Mouse (Mus musculus): Measurements from ENCODE around the gene Ccdc130. TPM values are rescaled to one million over a fixed set of nuclear protein-coding genes. Genes with fewer than 3 reads are reported as not detected.

Gene Ccdc130
- total and polyA plus RNA-seq, 3 experiments, result 10.2 to 26.0 TPM; not detected in 1

DNA sequence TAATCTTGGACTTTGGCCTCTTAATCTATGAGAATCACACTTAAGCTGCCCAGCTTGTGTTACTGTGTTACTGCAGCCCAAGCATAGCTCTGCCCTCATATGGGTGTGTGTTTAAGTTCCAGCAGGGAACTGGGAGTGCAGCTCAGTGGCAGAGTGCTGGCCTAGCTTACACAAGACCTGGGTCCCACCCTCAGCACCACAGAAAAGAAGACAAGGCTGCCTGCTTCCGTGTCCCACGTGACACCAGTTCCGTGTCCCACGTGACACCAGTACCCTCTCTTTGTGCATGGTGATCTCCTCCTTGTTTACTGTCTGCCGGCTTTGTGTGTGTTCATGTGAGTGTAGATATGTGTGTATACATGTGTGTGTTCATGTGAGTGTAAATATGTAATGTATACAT is 52.0 kb downstream of the Ccdc130 start:
- Histone ChIP-seq H3K27me3 (ENCODE audit: control insufficient read depth in 1 of 2, insufficient read depth in 2 of 2, low read length in 2 of 2) (no peaks in the 10 kb centered on the region), H3K4me1 (ENCODE audit: control insufficient read depth in 1 of 2, insufficient read depth in 2 of 2, low read length in 2 of 2) (peaks cover 5 to 31% of the 10 kb centered on the region in 2 experiments), H3K27ac (ENCODE audit: control insufficient read depth, low read depth, low read length) (no peak overlapping the region), H3K9ac (ENCODE audit: control insufficient read depth, low read depth, low read length, poor library complexity, severe bottlenecking) (no peak overlapping the region), H3K36me3 (ENCODE audit: control insufficient read depth in 1 of 2, insufficient read depth in 2 of 2, low read length in 2 of 2) (peaks cover 0 to 9% of the 10 kb centered on the region in 2 experiments; a peak in 3 of 4 replicates), H3K79me2 (ENCODE audit: control insufficient read depth, insufficient read depth, low read length, poor library complexity) (no peaks in the 10 kb centered on the region), H3K4me3 (ENCODE audit: control insufficient read depth in 1 of 2, insufficient read depth in 1 of 2, low read depth in 2 of 2, low read length in 2 of 2) (no peak overlapping the region), H3K9me3 (replicated peaks; ENCODE audit: insufficient read depth, low read length) (no peaks in the 10 kb centered on the region)
- TF ChIP-seq SIN3A (IDR thresholded peaks at IDR 0.05; ENCODE audit: low read length) (no peak), TBP (IDR thresholded peaks at IDR 0.05; ENCODE audit: low read depth, low read length) (no peak), ZMIZ1 (IDR thresholded peaks at IDR 0.05; ENCODE audit: low read depth, low read length) (no peak), TCF12 (IDR thresholded peaks at IDR 0.05; ENCODE audit: low read depth, low read length) (no peak), CHD1 (IDR thresholded peaks at IDR 0.05; ENCODE audit: low read depth, low read length) (no peak), USF2 (IDR thresholded peaks at IDR 0.05; ENCODE audit: borderline replicate concordance in 1 of 2, insufficient read depth in 1 of 2, low read depth in 1 of 2, low read length in 2 of 2) (no peak), ZKSCAN1 (IDR thresholded peaks at IDR 0.05; ENCODE audit: low read depth, low read length) (no peak), TAL1 (IDR thresholded peaks at IDR 0.05; ENCODE audit: low read length) (no peak), USF1 (IDR thresholded peaks at IDR 0.05; ENCODE audit: low read depth, low read length) (no peak), ZNF384 (IDR thresholded peaks at IDR 0.05; ENCODE audit: low read depth, low read length) (no peak), CTCF (IDR thresholded peaks at IDR 0.05 in 2 of 3, conservative IDR thresholded peaks at IDR 0.05 in 1 of 3; ENCODE audit: control insufficient read depth in 1 of 3, insufficient read depth in 1 of 3, low read depth in 2 of 3, low read length in 3 of 3, poor library complexity in 1 of 3, severe bottlenecking in 1 of 3) (no peak), MEF2A (IDR thresholded peaks at IDR 0.05; ENCODE audit: extremely low read depth, insufficient replicate concordance, low read depth, low read length, poor library complexity, severe bottlenecking) (no peak), ETS1 (IDR thresholded peaks at IDR 0.05; ENCODE audit: low read depth, low read length) (no peak), GABPA (IDR thresholded peaks at IDR 0.05; ENCODE audit: low read depth, low read length) (no peak), BHLHE40 (IDR thresholded peaks at IDR 0.05; ENCODE audit: borderline replicate concordance, low read depth, low read length) (no peak), RCOR1 (IDR thresholded peaks at IDR 0.05; ENCODE audit: low read depth, low read length) (no peak), MYC (IDR thresholded peaks at IDR 0.05; ENCODE audit: low read depth, low read length) (no peak), ELF1 (IDR thresholded peaks at IDR 0.05; ENCODE audit: low read depth, low read length) (no peak), NRF1 (IDR thresholded peaks at IDR 0.05; ENCODE audit: insufficient read depth, low read depth, low read length, poor library complexity, severe bottlenecking) (no peak)
- no peak for DNase-seq (ENCODE audit: low read depth, low spot score)

DNA sequence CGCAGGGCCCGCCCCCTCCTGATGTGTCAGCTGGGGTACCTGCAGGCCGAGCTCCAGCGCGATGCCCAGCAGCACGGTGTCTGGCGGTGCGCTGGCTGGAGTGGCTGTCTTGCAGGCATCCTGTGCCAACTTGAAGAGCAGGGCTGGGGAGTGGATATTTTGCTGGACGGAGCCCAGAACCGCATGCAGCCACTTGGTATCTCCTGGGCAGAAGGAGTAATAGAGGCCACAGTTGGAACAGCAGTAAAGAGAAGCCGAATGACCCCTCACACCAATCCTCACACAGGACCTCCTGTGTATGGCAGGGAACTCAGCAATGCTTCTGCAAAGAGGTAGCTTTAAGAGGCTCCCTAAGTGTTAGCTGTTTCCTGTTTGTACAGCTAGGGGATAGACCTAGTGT is 53.0 kb downstream of the Ccdc130 start:
- no peak overlapping the region for H3K27ac ChIP-seq (ENCODE audit: control insufficient read depth, low read depth, low read length)
- TF ChIP-seq RCOR1 (IDR thresholded peaks at IDR 0.05; ENCODE audit: low read depth, low read length) (no peak), POLR2AphosphoS5 (IDR thresholded peaks at IDR 0.05; ENCODE audit: borderline replicate concordance, low read depth, low read length) (no peak), ZKSCAN1 (IDR thresholded peaks at IDR 0.05; ENCODE audit: low read depth, low read length) (no peak), CHD1 (IDR thresholded peaks at IDR 0.05; ENCODE audit: low read depth, low read length) (no peak), SIN3A (IDR thresholded peaks at IDR 0.05; ENCODE audit: low read length) (no peak), GABPA (IDR thresholded peaks at IDR 0.05; ENCODE audit: low read depth, low read length) (no peak), CHD2 (IDR thresholded peaks at IDR 0.05; ENCODE audit: low read length) (no peak), ELF1 (IDR thresholded peaks at IDR 0.05; ENCODE audit: low read depth, low read length) (no peak), TCF12 (IDR thresholded peaks at IDR 0.05; ENCODE audit: low read depth, low read length) (no peak), EP300 (IDR thresholded peaks at IDR 0.05; ENCODE audit: low read depth in 1 of 2, low read length in 2 of 2) (no peak), POLR2AphosphoS2 (IDR thresholded peaks at IDR 0.05; ENCODE audit: low read length) (no peak), ZNF384 (IDR thresholded peaks at IDR 0.05; ENCODE audit: low read depth, low read length) (no peak), MXI1 (IDR thresholded peaks at IDR 0.05; ENCODE audit: low read depth, low read length) (no peak), GATA1 (IDR thresholded peaks at IDR 0.05; ENCODE audit: low read depth, low read length) (no peak), NELFE (IDR thresholded peaks at IDR 0.05; ENCODE audit: low read depth, low read length) (no peak), KAT2A (conservative IDR thresholded peaks at IDR 0.05; ENCODE audit: low read depth, low read length) (no peak), ZMIZ1 (IDR thresholded peaks at IDR 0.05; ENCODE audit: low read depth, low read length) (no peak), UBTF (IDR thresholded peaks at IDR 0.05; ENCODE audit: borderline replicate concordance, insufficient read depth, low read depth, low read length) (no peak), MYC (IDR thresholded peaks at IDR 0.05; ENCODE audit: low read depth, low read length) (no peak), SMC3 (IDR thresholded peaks at IDR 0.05; ENCODE audit: low read depth, low read length) (no peak)
- DNase-seq (ENCODE audit: low read depth, low spot score), result no peak
- no peaks in the 10 kb centered on the region for H3K27me3 ChIP-seq (ENCODE audit: control insufficient read depth in 1 of 2, insufficient read depth in 2 of 2, low read length in 2 of 2)
- peaks cover 0 to 5% of the 10 kb centered on the region in 2 experiments; a peak in 3 of 4 replicates for H3K36me3 ChIP-seq (ENCODE audit: control insufficient read depth in 1 of 2, insufficient read depth in 2 of 2, low read length in 2 of 2)
- H3K4me3 ChIP-seq (ENCODE audit: control insufficient read depth in 1 of 2, insufficient read depth in 1 of 2, low read depth in 2 of 2, low read length in 2 of 2), result no peak overlapping the region
- peaks cover 2 to 23% of the 10 kb centered on the region in 2 experiments; a peak in 3 of 4 replicates for H3K4me1 ChIP-seq (ENCODE audit: control insufficient read depth in 1 of 2, insufficient read depth in 2 of 2, low read length in 2 of 2)
- no peak overlapping the region for H3K9ac ChIP-seq (ENCODE audit: control insufficient read depth, low read depth, low read length, poor library complexity, severe bottlenecking)
- no peaks in the 10 kb centered on the region for H3K79me2 ChIP-seq (ENCODE audit: control insufficient read depth, insufficient read depth, low read length, poor library complexity)
- no peaks in the 10 kb centered on the region for H3K9me3 ChIP-seq (replicated peaks; ENCODE audit: insufficient read depth, low read length)

All from MEL (cell line).